Mouse (Mus musculus) cerebellum, adult 2 months (tissue): ENCODE measurements around the gene Fth1. TPM values are rescaled to one million over a fixed set of nuclear protein-coding genes. Genes with fewer than 3 reads are reported as not detected.

ENCODE experiments used
- DNase-seq, 2 experiments: peaks; one replicate each; pipeline ENCODE4 v3.0.0; 2021
- H3K27ac ChIP-seq: fragments of 200-500 bp; 2 replicates; pipeline ENCODE4 v1.5.1; 2012; ENCODE audit warnings: low read length, control low read depth, inconsistent platforms; ENCODE audit not compliant: insufficient read depth
- H3K27me3 ChIP-seq: fragments of 200-500 bp; 2 replicates; pipeline ENCODE4 v1.6.1; 2012; ENCODE audit warnings: inconsistent platforms, mild to moderate bottlenecking, low read length, moderate library complexity; ENCODE audit not compliant: control insufficient read depth, insufficient read depth
- H3K4me1 ChIP-seq: fragments of 200-500 bp; 2 replicates; pipeline ENCODE4 v1.6.1; 2011; ENCODE audit warnings: low read length; ENCODE audit not compliant: control insufficient read depth, insufficient read depth
- H3K4me3 ChIP-seq: fragments of 200-500 bp; replicated peaks from 2 replicates; pipeline ENCODE3; 2011; ENCODE audit warnings: mild to moderate bottlenecking, low read depth, low read length, control low read depth; ENCODE audit not compliant: insufficient read depth
- CTCF ChIP-seq: fragments of 200-500 bp; IDR thresholded peaks from 2 replicates; pipeline ENCODE4 v1.5.1; 2011; ENCODE audit warnings: low read depth, mild to moderate bottlenecking, control low read depth, low read length, moderate library complexity, borderline replicate concordance; ENCODE audit not compliant: insufficient read depth
- POLR2A ChIP-seq: fragments of 200-500 bp; IDR thresholded peaks from 2 replicates; pipeline ENCODE4 v1.6.1; 2011; ENCODE audit warnings: low read length, control low read depth, borderline replicate concordance; ENCODE audit not compliant: insufficient read depth
- WGBS: fragments of 180-500 bp; shearing (Covaris S2); methylation state at CpG from one replicate; pipeline ENCODE4 v1.1.7; 2018; 5-methylcytosine and 5-hydroxymethylcytosine counted together
- polyA plus RNA-seq: library from polyadenylated mRNA; depleted of rRNA; stranded (reverse); fragments of >200 nt; gene quantifications from 2 replicates; pipeline ENCODE4 v1.2.3, GENCODE M21; 2012

The Fth1 gene
- polyA plus RNA-seq, 1 experiment = 5,845 TPM

DNA sequence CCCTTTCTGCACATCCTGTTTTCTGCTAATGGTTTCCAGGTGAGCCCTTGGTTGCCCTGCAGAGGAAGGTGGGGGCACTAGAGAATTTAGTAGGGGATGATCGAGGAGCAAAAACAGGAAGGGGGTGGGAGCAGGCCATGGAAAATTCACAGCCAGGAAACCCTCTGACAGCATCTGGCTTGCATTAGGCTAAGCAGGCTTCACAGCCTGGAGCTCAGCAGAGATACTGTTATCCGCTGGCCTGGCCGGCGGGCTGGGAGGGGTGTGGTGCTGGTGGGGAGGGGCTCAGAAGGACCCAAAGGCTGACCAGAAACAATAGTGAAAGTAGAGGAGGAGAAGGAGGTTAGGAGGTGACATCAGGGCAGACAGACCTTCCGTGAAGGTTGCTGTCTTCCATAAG lies 33.5 kb downstream of the Fth1 start:
- no peak for DNase-seq
- H3K4me3 ChIP-seq = no peak overlapping the region
- 72% methylated on average over 5 of the region's 5 CpGs for WGBS
- no peak for TF ChIP-seq CTCF
- peaks cover 6% of the 10 kb centered on the region; the same call in 1 of the 2 replicates for H3K4me1 ChIP-seq
- H3K27me3 ChIP-seq = no peaks in the 10 kb centered on the region
- no peak overlapping the region for H3K27ac ChIP-seq

DNA sequence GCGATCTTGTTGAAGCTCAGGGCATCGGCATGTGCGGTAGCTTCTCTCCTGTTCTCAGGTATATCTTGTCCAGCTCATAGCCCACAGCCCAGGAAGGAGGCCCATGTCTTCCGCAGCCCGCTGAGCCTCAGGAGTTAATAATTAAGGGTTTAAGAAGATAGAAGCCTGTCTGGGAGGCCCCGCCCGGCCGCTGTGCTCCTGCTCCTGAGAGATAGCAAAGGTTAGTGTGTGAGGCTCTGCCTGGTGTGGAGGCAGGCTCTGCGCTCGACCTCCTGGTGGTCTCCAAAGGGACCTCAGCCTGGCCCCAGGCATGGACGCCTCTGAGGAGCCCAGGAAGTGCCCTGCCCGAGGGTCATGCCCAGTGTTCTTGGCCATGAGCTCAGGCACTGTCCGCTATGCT lies 34.4 kb downstream of the Fth1 start:
- no peak overlapping the region for H3K4me3 ChIP-seq
- no peak overlapping the region for H3K27ac ChIP-seq
- no peak for DNase-seq
- TF ChIP-seq CTCF (no peak), POLR2A (no peak)
- H3K4me1 ChIP-seq = peaks cover 10% of the 10 kb centered on the region
- WGBS = 85% methylated on average over 13 of the region's 13 CpGs
- H3K27me3 ChIP-seq = no peaks in the 10 kb centered on the region

DNA sequence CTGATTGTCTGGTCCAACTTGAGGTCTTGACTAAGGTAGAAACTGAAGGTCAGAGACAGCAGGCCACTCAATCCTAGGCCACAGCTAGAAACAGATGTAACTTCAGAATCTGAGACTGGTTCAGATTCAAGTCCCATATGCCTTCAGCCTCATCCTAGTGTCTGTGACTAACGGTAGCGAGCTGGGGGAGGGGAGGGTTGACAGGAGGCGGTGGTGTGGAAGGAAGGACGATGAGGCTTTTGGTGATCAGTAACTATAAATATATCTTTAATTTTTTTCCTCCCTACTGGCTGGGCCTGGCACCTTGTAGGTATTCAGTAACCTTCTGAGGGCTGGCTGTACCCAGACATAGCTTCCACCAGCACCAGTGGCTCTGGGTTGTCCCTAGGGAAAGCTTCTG lies 35.0 kb downstream of the Fth1 start:
- H3K27me3 ChIP-seq = no peaks in the 10 kb centered on the region
- no peak for TF ChIP-seq CTCF
- no peak for TF ChIP-seq POLR2A
- WGBS = 72% methylated on average over 4 of the region's 4 CpGs
- no peak for DNase-seq
- H3K4me1 ChIP-seq = peaks cover 10% of the 10 kb centered on the region
- H3K4me3 ChIP-seq = no peak overlapping the region
- no peak overlapping the region for H3K27ac ChIP-seq

DNA sequence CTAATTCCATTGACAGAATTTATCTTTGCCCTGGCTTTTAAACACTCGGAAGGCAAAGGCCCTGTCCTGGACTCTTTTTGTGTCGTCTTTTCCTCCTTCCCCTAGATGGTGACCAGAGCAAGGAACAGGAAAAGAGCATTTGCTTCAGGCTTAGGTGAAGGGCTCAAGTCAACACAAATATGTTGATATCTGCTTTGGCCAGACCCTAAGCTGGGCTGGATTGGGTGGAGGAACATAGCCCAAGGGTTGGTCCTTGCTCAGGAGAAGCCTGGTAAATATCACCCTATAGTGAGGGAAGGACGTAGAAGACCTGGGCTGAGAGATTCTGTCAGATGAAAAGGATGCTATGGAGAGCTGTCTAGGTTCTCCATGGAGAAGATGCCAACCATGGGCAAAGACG lies 35.8 kb downstream of the Fth1 start:
- H3K4me3 ChIP-seq = no peak overlapping the region
- TF ChIP-seq CTCF = no peak
- TF ChIP-seq POLR2A = no peak
- WGBS = 92% methylated on average over 4 of the region's 4 CpGs

DNA sequence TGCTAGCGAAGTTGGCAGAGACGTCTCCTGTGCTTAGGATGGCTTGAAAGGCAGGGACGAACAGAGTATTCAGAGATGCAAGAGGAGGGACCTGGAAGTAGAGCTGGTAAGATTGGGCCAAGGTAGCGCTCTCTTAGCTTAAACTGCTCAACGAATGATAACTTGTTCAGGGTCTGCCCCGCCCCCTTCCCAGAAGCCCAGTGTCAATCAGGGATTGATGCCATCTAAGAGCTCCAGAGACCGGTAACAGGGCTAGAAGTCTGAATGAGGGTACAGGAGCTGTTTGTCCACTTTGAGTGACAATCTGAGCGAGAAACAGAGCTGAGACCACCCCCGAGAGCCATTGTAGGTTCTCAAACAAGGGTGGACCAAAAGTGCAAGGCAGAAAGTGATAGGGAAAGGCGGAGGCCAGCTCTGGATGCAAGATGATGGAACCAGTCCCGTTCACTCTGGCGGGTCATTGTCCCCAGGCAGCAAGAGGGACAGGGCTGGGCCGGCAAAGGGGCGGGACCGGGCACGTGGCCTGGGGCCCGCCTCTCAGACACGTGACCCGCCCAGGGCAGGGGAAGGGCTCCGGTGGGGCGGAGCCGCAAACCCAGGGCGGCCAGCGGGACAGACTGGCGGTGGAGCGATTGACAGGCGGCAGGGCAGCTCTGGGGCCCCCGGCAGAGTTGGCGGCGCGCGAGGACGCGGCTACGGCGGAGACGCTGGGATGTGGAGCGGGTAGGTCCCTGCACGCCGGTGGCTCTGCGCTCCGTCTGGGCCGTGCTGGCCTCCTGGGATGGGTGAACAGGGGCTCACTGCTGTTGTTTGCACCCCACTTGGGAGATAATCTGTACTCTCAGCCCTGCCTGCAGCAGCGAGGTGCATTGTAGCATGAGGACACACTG lies 37.5 kb downstream of the Fth1 start:
- TF ChIP-seq CTCF = no peak
- TF ChIP-seq POLR2A = no peak
- Histone ChIP-seq H3K27me3 (no peaks in the 10 kb centered on the region), H3K4me1 (peaks cover 10% of the 10 kb centered on the region), H3K27ac (no peak overlapping the region), H3K4me3 (peak overlapping the region; percentile 73)
- peak; percentile 79 to 81 for DNase-seq
- 7% methylated on average over 44 of the region's 44 CpGs for WGBS

More for the DNA sequence above, 35.8 kb downstream of the Fth1 start:
- H3K4me1 ChIP-seq = peaks cover 10% of the 10 kb centered on the region
- no peaks in the 10 kb centered on the region for H3K27me3 ChIP-seq
- no peak overlapping the region for H3K27ac ChIP-seq
- no peak for DNase-seq

- no peak overlapping the region for H3K27ac ChIP-seq
Measured at GRCm38 (mm10) chr19:10018527-10018818, 38.1 kb downstream of the Fth1 start.

DNA sequence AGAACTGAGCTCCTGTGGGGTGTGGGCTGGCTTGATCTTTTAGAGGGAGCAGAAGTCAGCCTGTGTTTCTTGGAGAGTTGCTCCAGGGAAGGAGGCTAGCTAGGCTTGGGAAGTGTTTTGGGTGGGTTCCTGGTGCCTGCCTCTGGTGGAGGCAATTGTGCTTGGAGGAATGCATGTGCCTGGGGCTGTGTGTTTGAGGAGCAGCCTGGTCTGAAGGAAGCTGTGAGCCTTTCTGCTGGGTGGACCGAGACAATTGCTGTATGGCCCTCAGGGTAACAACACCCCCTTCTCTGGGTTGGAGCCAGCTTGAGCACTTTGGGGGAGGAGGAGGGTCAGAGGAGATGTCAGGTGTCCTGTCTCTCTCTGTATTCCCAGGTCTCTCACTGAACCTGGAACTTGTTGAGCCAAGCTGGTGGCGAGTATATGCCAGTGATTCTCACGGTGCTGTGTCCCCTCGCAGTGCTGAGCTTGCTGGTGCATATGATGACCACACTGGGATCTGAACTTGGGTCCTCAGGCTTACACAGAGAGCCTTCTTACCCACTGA lies 38.9 kb downstream of the Fth1 start:
- Histone ChIP-seq H3K4me3 (no peak overlapping the region), H3K4me1 (peaks cover 10% of the 10 kb centered on the region), H3K27me3 (no peaks in the 10 kb centered on the region), H3K27ac (no peak overlapping the region)
- no peak for DNase-seq
- WGBS = 83% methylated on average over 4 of the region's 4 CpGs
- no peak for TF ChIP-seq CTCF
- no peak for TF ChIP-seq POLR2A

More at GRCm38 (mm10) chr19:10018527-10018818, 38.1 kb downstream of the Fth1 start:
- peak in 1 of 2 experiments; percentile 23 for DNase-seq
- peaks cover 10% of the 10 kb centered on the region for H3K4me1 ChIP-seq
- H3K27me3 ChIP-seq = no peaks in the 10 kb centered on the region
- WGBS = 0% methylated on average over 3 of the region's 3 CpGs
- TF ChIP-seq CTCF = no peak
- no peak for TF ChIP-seq POLR2A
- H3K4me3 ChIP-seq = peak overlapping the region; percentile 73

DNA sequence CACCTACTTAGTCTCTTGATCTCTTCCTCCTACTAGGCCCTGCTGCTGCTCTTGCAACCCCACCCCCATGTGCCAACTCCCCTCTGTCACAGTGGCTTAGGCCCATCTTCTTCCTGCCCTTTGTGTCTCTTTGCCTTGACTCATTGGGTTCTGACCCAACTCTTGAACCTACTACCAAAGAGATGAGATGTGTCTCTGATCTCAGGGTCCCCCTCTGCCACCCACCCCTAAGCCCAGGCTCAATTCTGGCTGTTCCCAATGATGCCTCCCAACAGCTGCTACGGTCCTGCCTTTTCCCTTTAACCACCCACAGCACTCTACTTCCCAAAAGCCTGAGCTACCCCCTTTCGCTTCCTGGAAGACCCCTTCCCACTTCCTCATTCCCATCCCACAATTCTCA lies 41.6 kb downstream of the Fth1 start:
- TF ChIP-seq CTCF (no peak), POLR2A (no peak)
- Histone ChIP-seq H3K27me3 (no peaks in the 10 kb centered on the region), H3K4me3 (no peak overlapping the region)

More for the DNA sequence above, 41.6 kb downstream of the Fth1 start:
- Histone ChIP-seq H3K4me1 (peaks cover 10% of the 10 kb centered on the region), H3K27ac (no peak overlapping the region)
- WGBS = 79% methylated on average over 2 of the region's 2 CpGs
- no peak for DNase-seq
